Mouse (Mus musculus) layer of hippocampus, postnatal 14 days (tissue): ENCODE results near the gene Tat. TPM values are rescaled to one million over a fixed set of nuclear protein-coding genes. Genes with fewer than 3 reads are reported as not detected.

ENCODE experiments used
- DNase-seq, 2 experiments: peaks; one replicate each; pipeline ENCODE4 v3.0.0; 2021 to 2022; ENCODE audit warnings: low spot score in 2 of 2, mixed read lengths in 1 of 2
- long read RNA-seq, 2 experiments: library from polyadenylated mRNA; stranded (forward); transcript quantifications; one replicate each; pipeline ENCODE4 v2.0.0; 2021
- total RNA-seq, 2 experiments: library from RNA; stranded (reverse); gene quantifications; 2 replicates each; pipeline ENCODE4 v1.2.3; 2021

Gene Tat
- total RNA-seq: not detected
- long read RNA-seq, experiment 1: 0 reads
- long read RNA-seq, experiment 2: 0 reads

GRCm38 (mm10) chr8:109990224-109990623 is at the start of gene Tat:
Gene Tat (plus strand): TSS chr8:109990437.
- no peak for DNase-seq

DNA sequence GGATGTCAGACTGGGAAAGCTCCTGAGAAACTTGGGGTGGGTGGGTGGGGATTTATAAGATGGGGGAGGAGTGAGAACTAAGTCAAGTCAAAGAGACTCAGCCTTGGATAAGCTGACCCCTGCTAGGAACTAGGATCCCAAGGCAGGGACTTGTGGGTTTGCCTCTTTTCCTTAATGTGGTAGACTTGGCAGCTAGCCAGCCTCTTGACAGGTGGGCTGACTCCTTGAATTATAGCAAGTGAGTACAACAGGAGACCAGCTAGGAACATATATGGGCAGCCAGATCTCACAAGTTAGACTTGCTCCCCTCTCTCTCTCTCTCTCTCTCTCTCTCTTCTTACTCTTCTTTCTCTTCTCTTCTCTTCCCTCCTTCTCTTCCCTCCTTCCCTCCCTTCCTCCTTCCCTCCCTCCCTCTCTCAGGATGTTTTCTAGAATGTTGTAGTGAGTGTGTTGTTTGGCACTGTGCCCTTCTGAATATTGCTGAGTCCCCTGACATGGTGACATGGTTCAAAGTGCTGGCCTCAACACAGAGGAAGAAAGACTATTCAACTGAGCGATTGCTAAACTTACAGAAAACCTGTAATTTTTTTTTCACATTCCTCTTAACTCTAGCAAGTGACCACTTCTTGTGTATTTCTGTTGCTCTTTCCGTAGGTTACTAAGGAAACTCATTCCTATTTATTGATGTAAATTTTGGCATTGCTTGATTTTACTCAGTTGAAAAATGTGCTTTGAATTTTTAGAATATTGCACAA is 48.5 kb upstream of the Tat start:
- DNase-seq: no peak

- no peak for DNase-seq
Measured at GRCm38 (mm10) chr8:109945153-109945632, 45.0 kb upstream of the Tat start.

- no peak for DNase-seq
Measured at GRCm38 (mm10) chr8:109945694-109946093, 44.5 kb upstream of the Tat start.

DNA sequence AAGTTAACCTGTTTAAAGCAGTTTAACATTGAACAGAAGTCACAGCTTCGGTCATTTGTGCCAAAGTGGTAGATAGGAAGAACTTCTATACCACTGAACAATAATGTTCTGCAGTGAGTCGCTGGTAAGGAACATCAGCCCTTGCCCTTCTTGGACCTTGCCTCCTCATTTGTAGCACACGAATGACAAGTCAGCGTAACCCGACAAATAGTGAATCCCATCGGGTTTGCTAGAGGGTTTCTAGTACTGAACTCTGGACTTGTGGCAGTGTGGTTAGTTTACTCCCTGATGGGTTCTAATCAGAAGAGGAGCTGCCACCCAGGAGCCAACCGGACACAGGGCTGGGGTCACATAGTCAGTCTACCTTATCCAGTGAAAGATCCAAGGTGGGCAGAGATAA is 44.0 kb upstream of the Tat start:
- DNase-seq: no peak

- peak in 1 of 2 experiments; percentile 45 for DNase-seq
Measured at GRCm38 (mm10) chr8:109947447-109948284, 42.6 kb upstream of the Tat start.

GRCm38 (mm10) chr8:109948285-109948564 is 42.0 kb upstream of the Tat start:
- DNase-seq: no peak

GRCm38 (mm10) chr8:109952171-109952570 is 38.1 kb upstream of the Tat start:
- DNase-seq: no peak

- peak in 1 of 2 experiments; percentile 24 for DNase-seq
Measured at GRCm38 (mm10) chr8:109954486-109954948, 35.7 kb upstream of the Tat start.

DNA sequence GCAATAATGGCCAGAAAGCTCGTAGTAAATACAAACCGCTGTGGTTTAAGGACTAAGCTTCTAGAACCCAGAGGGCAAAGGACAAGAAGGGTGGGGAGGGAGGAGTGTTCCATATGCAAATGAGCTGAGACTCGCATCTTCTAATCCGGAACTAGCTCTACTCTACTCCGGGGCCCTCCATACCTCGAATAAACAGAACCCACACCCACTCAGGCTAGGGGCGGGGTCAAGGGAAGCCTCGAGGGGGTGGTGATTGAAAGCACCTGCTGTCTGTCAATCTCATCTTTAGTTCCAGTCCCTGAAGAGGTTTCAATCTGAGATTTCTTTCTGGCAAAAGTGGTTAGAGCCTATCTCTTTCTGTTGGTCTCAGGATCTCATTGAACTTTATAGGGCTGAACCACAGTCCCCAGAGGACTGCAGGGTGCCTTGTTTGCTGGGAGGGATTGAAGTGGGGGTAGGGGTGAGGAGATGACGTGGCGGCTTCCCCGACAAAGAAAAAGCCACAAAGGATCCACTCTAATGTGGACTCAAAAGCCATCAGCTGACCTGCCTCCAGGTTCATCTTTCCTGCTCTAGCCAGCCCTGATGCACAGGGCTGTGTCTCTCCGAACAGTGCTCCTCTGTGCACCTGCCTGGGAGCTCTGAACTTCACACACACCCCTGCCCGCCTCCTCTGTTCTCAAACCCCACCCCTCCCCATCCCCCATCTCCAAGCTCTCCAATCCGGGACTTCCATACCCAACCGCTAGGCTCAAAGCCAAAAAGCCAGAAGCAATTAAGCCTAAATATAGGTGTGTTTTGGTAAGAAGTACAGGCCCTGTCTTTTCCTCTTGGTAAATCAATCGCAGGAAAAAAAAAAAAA is 32.8 kb upstream of the Tat start:
- no peak for DNase-seq

DNA sequence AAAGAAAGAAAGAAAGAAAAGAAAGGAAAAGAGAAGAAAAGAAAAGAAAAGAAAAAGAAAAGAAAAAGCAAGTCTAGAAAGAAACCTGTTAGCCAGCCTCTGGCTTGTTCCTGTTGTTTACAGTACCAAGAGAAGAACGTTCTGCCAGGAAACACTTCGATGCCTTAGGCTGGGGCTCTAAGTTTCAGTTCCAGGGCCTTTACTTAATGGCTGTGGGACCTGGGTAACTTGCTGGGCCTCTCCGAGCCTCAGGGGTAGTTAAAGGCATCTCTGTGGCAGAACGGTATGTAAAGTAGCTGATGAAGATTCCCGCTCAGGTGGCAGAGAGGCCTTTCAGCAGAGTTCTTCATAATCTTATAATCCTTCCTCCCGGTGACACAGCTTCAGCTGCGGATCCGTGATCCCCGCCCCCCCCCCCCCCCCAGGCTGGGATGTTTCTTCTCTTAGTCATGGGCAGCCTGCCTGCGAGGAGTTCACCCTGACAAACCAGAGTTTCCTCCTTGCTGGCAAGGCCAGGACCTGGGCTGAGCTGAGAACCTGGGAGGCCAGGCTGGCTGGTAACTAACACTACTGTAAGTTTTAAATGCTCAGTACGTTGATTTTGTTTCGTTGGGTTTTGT is 32.1 kb upstream of the Tat start:
- no peak for DNase-seq

- no peak for DNase-seq
Measured at GRCm38 (mm10) chr8:109959112-109959511, 31.1 kb upstream of the Tat start.

DNA sequence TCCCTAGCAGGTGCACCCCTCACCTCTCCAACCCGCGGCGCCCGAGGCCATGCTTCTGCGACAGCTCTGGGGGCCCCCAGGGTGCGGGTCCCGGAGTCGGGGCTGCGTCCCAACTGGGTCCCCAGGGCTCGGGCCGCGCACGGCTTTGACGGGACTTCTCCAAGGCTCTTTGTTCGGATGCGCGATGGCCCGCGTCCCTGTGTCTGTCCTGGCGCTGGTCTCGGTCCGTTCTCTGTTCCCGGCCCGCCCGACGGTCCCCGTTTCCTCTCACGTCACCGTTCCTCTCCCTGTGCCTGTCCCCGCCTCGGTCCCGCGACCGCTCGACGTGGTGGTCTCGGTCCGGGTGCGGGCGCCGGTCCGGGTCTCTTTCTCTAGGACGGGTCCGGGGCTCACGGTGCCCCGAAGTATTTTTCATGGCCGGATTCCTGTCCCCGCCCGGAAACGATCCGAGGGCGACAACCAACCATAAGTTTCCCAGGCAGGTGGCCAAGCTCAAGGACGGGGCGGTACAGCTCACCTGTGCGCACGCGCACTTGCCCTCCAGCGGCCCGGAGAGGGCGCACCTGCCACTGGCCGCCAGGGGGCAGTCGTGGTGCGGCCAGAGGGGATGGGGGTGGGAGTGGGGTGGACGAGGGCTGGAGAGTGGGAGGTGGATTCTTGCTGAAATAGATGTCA is 28.4 kb upstream of the Tat start, which contains the start of gene Marveld3:
TSS of gene Marveld3 (minus strand) at position 511 of the 675 bp plus-strand sequence.
- DNase-seq: no peak

- no peak for DNase-seq
Measured at GRCm38 (mm10) chr8:109962896-109963295, 27.3 kb upstream of the Tat start.

GRCm38 (mm10) chr8:109963421-109963820 is 26.8 kb upstream of the Tat start:
- no peak for DNase-seq

DNA sequence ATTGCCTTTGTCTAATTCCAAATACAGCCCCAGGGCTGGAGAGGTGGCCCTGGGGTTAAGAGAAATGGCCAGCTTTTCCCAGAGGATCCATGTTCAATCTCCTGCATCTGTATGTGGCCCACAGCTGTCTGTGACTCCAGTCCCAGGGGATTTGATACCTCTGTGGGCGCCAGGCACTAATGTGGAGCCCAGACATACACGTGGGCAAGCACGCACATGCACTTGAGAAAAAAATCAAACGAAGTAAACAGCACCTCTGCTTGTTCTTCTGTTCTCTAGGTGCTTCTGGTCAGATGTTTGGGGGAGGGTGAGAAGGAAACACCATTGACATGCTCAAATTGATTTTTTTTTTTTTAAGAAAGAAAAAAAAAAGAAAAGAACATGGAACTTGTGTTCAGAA is 26.1 kb upstream of the Tat start:
- no peak for DNase-seq

DNA sequence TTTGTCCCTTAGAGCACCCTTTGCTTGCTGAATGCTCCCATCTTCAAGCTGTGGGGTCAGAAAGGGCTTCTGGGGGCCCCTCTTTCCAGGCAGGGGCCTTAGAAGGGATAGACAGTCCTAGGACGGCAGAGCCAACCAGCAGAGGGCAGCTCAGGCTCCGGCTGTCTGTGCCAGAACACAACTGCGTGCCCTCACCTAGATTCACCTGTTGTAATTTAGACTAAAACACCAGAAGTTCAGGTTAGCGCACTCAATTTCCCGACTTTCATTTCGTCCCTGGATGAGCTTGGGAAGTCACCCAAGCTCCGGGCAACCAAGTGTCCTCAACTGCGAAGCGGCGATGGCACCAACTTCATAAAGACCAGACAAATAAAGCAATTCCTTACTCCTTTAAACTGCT is 21.4 kb upstream of the Tat start:
- DNase-seq: no peak

DNA sequence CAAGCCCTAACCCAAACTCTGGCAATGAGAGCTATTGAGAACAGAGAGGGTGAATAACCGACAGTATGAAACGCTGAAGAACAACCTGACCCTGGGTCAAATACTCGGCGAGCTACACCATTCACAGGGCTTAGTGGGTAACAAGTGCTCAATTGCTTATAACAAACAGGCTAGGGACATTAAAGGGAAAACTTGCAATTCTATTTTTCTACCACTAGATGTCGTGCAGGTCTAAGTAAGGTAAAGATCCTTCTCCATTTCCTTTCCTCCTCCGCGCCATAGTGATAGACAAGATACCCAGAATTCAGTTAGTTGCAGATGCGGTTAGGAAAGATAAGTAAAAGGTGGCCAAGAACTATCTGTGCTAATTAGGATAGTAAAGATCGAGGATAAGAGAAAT is 19.9 kb upstream of the Tat start:
- DNase-seq: peak in 1 of 2 experiments; percentile 62

DNA sequence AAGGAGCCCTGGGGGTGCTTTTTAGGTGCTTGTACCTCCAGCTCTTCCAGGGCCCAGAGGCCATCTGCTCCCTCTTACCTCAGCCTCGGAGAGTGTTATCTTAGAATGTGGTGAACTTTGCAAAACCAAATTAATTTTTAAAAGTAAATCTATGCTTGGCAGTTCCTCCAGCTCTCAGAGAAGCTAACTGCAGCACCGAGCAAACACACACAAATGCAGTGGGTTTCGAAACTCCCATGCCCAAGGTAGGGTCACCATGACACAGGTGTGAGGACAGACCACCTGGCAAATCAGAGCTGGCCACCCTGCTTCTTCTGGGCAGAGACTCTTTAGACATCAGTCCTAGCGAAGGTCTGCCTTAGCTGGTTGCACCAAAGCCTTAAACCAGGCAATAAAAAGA is 17.3 kb upstream of the Tat start:
- DNase-seq: no peak

DNA sequence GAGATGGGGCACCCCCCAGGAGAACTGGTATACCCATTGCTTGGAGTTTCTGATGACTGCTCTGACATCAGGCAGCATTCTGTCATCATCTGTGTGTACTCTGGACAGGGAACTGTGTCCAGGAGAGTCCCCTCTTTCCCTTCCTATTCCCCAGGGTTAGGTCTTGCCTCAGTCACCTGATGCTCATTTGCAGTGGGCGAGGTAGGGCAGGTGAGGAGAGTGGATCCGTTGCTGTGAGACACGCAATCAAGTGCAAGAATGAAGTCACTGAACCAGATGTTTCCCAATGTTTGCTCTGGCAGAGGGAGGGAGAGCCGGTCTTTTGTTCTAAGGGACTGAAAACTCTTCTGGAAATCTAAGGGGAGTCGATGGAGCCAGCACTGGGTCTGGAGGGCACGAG is 10.9 kb upstream of the Tat start:
- no peak for DNase-seq
